Mouse (Mus musculus): Measurements from ENCODE around the gene Lin7a. TPM values are rescaled to one million over a fixed set of nuclear protein-coding genes. Genes with fewer than 3 reads are reported as not detected.

Lin7a gene
- polyA plus RNA-seq, 1 experiment from 2014 or later: 0.74 TPM

DNA sequence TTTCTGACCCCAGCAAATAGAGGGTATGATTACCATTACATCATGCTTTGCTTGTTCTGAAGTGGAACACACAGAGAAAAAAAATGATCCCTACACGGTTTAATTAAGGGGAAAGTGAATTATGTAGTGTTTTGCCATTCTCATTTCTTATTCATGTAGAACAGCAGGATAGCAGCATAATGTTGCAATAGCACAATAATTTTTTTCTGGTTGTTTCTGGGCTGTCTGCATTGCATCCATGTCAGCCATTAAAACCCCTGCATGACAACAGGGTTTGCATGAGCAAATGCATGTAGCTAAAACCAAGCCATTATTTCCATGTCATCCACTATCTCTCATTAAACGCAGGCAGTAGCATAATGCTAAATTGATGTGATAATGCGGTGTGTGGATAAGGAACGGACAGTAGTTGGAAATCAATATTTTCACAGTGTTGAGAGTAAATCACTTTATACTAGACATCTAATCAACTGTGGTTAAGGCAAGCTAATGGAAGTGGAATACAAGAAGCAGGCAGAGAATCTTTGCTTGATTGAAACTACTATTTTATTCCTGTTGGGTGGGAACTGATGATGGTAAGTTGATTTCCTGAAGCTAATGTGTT is 109.8 kb downstream of the Lin7a start:
- DNase-seq (ENCODE audit: low spot score) (no peak), ATAC-seq (ENCODE audit: low FRiP score, low TSS enrichment) (no peak)
- Histone ChIP-seq H3K27ac (replicated peaks) (no peak overlapping the region), H3K4me2 (replicated peaks; ENCODE audit: low read depth) (no peak overlapping the region), H3K4me1 (replicated peaks; ENCODE audit: control insufficient read depth, insufficient read depth) (no peaks in the 10 kb centered on the region), H3K4me3 (ENCODE audit: low read depth, low read length) (no peak overlapping the region), H3K9ac (ENCODE audit: low read length) (no peak overlapping the region), H3K36me3 (ENCODE audit: control insufficient read depth, insufficient read depth, low read length) (no peaks in the 10 kb centered on the region), H3K27me3 (ENCODE audit: control insufficient read depth, insufficient read depth, low read length) (no peaks in the 10 kb centered on the region), H3K9me3 (ENCODE audit: control insufficient read depth, low read length) (no peaks in the 10 kb centered on the region)
- TF ChIP-seq CTCF (IDR thresholded peaks at IDR 0.05; ENCODE audit: low read depth) (no peak), EP300 (optimal IDR thresholded peaks at IDR 0.05) (no peak)
- 76% methylated on average over 4 of the region's 4 CpGs for WGBS

DNA sequence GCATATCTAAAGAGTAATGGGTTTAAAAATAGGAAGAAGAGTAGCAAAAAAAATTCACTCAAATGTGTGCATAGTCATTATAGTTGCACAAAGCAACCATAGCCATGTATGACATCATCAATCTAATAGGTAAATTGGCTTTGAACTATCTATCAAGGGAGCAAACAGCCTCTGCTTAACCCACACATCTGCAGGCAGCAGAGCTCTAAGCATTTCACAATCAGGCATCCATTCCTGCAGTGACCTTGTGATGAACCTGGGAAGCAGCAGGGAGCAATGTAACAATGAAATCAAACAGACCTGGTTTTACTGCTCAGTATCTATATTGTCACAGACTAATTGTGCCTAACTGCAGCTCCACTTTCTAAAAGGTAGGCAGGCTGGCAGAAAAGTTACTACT is 112.3 kb downstream of the Lin7a start:
- H3K4me1 ChIP-seq (replicated peaks; ENCODE audit: control insufficient read depth, insufficient read depth): no peaks in the 10 kb centered on the region
- DNase-seq (ENCODE audit: low spot score) (no peak), ATAC-seq (ENCODE audit: low FRiP score, low TSS enrichment) (no peak)
- H3K4me3 ChIP-seq (ENCODE audit: low read depth, low read length): no peak overlapping the region
- H3K4me2 ChIP-seq (replicated peaks; ENCODE audit: low read depth): no peak overlapping the region
- no peak for TF ChIP-seq EP300 (optimal IDR thresholded peaks at IDR 0.05)
- H3K9me3 ChIP-seq (ENCODE audit: control insufficient read depth, low read length): no peaks in the 10 kb centered on the region
- no peak overlapping the region for H3K9ac ChIP-seq (ENCODE audit: low read length)
- H3K36me3 ChIP-seq (ENCODE audit: control insufficient read depth, insufficient read depth, low read length): no peaks in the 10 kb centered on the region
- no peaks in the 10 kb centered on the region for H3K27me3 ChIP-seq (ENCODE audit: control insufficient read depth, insufficient read depth, low read length)
- no peak overlapping the region for H3K27ac ChIP-seq (replicated peaks)

DNA sequence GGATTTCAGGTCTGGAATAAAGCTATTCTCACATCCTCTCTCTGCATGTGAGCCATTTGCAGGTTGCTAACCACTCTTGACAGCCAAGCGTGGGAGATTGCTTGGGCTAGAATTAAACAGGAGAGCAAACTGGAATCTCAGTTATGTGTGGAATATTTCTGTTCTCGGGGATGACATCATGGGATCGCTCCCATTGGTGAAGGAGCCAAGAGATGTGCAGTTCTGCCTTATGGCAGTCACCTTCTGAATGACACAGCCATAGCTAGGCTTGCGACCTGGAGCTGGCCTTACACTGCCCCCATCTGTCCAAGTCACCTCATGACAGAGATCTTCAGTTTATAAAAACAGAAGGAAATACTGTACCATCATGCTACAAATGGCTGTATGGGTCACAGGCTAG is 118.0 kb downstream of the Lin7a start:
- ATAC-seq (ENCODE audit: low FRiP score, low TSS enrichment): peak; percentile 69
- H3K27me3 ChIP-seq (ENCODE audit: control insufficient read depth, insufficient read depth, low read length): no peaks in the 10 kb centered on the region
- H3K36me3 ChIP-seq (ENCODE audit: control insufficient read depth, insufficient read depth, low read length): no peaks in the 10 kb centered on the region
- H3K4me3 ChIP-seq (ENCODE audit: low read depth, low read length): no peak overlapping the region
- H3K4me1 ChIP-seq (replicated peaks; ENCODE audit: control insufficient read depth, insufficient read depth): no peaks in the 10 kb centered on the region
- no peaks in the 10 kb centered on the region for H3K9me3 ChIP-seq (ENCODE audit: control insufficient read depth, low read length)
- 42% methylated on average over 4 of the region's 4 CpGs for WGBS
- DNase-seq (ENCODE audit: low spot score): peak; percentile 47
- no peak overlapping the region for H3K4me2 ChIP-seq (replicated peaks; ENCODE audit: low read depth)
- no peak overlapping the region for H3K9ac ChIP-seq (ENCODE audit: low read length)
- TF ChIP-seq EP300 (optimal IDR thresholded peaks at IDR 0.05): no peak
- peak; percentile 79 for TF ChIP-seq CTCF (IDR thresholded peaks at IDR 0.05; ENCODE audit: low read depth)
- no peak overlapping the region for H3K27ac ChIP-seq (replicated peaks)

DNA sequence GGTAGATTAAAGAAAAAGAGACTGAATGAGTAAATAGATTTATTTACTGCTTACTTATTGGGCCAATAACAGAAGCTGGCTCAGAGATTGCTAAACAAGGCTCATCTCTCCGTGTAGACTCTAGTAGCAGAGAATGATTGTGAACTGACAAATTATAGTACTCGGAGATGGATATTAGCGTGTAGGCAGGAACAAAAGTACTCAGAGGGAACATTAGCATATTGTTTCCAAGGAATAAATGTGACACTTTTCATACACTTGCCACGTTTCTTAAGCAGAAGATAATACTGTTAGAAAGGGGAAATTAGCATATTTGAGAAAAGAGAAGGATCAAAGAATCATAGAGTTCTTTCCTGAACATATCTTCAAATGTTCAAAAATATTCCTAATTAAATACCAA is 133.9 kb downstream of the Lin7a start:
- H3K9me3 ChIP-seq (ENCODE audit: control insufficient read depth, low read length): no peaks in the 10 kb centered on the region
- no peak overlapping the region for H3K4me2 ChIP-seq (replicated peaks; ENCODE audit: low read depth)
- DNase-seq (ENCODE audit: low spot score): no peak
- no peaks in the 10 kb centered on the region for H3K4me1 ChIP-seq (replicated peaks; ENCODE audit: control insufficient read depth, insufficient read depth)
- no peaks in the 10 kb centered on the region for H3K36me3 ChIP-seq (ENCODE audit: control insufficient read depth, insufficient read depth, low read length)
- ATAC-seq (ENCODE audit: low FRiP score, low TSS enrichment): no peak
- H3K9ac ChIP-seq (ENCODE audit: low read length): no peak overlapping the region
- WGBS: 78% methylated on average over 4 of the region's 4 CpGs
- H3K27me3 ChIP-seq (ENCODE audit: control insufficient read depth, insufficient read depth, low read length): no peaks in the 10 kb centered on the region
- TF ChIP-seq EP300 (optimal IDR thresholded peaks at IDR 0.05) (no peak), CTCF (IDR thresholded peaks at IDR 0.05; ENCODE audit: low read depth) (no peak)
- no peak overlapping the region for H3K4me3 ChIP-seq (ENCODE audit: low read depth, low read length)
- H3K27ac ChIP-seq (replicated peaks): no peak overlapping the region

DNA sequence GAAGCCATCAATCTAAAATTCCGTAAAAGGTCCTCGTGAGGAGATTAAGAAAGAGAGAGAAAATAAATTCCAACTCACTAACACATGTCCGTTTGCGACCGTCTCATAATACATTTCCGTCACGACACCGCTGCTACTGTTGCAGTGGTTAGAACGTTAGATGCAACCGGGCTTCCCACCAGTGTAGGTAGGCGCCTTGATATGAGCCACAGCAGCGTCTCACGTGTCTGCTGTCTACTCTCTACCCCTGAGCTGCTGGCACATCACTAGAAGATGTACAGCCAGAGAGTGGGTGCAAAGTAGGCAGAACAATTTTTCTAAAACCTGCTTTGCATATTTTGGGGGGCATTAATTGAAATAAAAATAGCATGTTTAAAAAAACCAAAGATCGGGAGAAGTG is 146.8 kb downstream of the Lin7a start:
- no peak overlapping the region for H3K9ac ChIP-seq (ENCODE audit: low read length)
- no peaks in the 10 kb centered on the region for H3K36me3 ChIP-seq (ENCODE audit: control insufficient read depth, insufficient read depth, low read length)
- WGBS: 80% methylated on average over 14 of the region's 14 CpGs
- H3K4me2 ChIP-seq (replicated peaks; ENCODE audit: low read depth): no peak overlapping the region
- ATAC-seq (ENCODE audit: low FRiP score, low TSS enrichment): no peak
- no peak overlapping the region for H3K27ac ChIP-seq (replicated peaks)
- no peaks in the 10 kb centered on the region for H3K27me3 ChIP-seq (ENCODE audit: control insufficient read depth, insufficient read depth, low read length)
- H3K4me1 ChIP-seq (replicated peaks; ENCODE audit: control insufficient read depth, insufficient read depth): no peaks in the 10 kb centered on the region
- TF ChIP-seq CTCF (IDR thresholded peaks at IDR 0.05; ENCODE audit: low read depth): no peak
- TF ChIP-seq EP300 (optimal IDR thresholded peaks at IDR 0.05): no peak
- H3K9me3 ChIP-seq (ENCODE audit: control insufficient read depth, low read length): no peaks in the 10 kb centered on the region
- H3K4me3 ChIP-seq (ENCODE audit: low read depth, low read length): no peak overlapping the region
- DNase-seq (ENCODE audit: low spot score): no peak

DNA sequence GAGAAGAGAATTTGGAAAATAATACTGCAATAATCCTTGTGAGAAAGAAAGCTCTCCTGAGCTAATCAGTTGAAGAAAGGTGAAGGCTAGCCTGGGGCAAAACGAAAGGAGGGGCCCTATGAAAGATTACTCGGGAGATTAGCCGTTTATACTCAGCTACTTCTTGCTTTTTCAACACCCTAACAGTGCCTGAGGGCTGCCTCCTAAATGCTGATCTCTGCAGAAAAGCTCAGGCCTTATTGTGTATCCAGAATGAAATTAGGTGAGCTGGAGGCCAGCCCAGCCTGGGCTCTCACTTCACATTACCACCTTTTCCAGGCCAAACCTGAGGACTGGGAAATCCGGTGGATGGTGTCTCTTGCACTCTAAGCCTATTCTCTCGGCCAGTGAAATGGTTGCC is 165.5 kb downstream of the Lin7a start:
- no peaks in the 10 kb centered on the region for H3K36me3 ChIP-seq (ENCODE audit: control insufficient read depth, insufficient read depth, low read length)
- 62% methylated on average over 5 of the region's 5 CpGs for WGBS
- no peak for DNase-seq (ENCODE audit: low spot score)
- TF ChIP-seq CTCF (IDR thresholded peaks at IDR 0.05; ENCODE audit: low read depth) (no peak), EP300 (optimal IDR thresholded peaks at IDR 0.05) (no peak)
- ATAC-seq (ENCODE audit: low FRiP score, low TSS enrichment): no peak
- H3K9ac ChIP-seq (ENCODE audit: low read length): no peak overlapping the region
- H3K27ac ChIP-seq (replicated peaks): no peak overlapping the region
- H3K9me3 ChIP-seq (ENCODE audit: control insufficient read depth, low read length): no peaks in the 10 kb centered on the region
- no peak overlapping the region for H3K4me2 ChIP-seq (replicated peaks; ENCODE audit: low read depth)
- no peak overlapping the region for H3K4me3 ChIP-seq (ENCODE audit: low read depth, low read length)
- no peaks in the 10 kb centered on the region for H3K4me1 ChIP-seq (replicated peaks; ENCODE audit: control insufficient read depth, insufficient read depth)
- no peaks in the 10 kb centered on the region for H3K27me3 ChIP-seq (ENCODE audit: control insufficient read depth, insufficient read depth, low read length)
